Mouse (Mus musculus) adrenal gland, postnatal 4 days (tissue): ENCODE data around the gene Rbm44. TPM values are rescaled to one million over a fixed set of nuclear protein-coding genes. Genes with fewer than 3 reads are reported as not detected.

ENCODE experiments used
- DNase-seq, 2 experiments: peaks; one replicate each; pipeline ENCODE4 v3.0.0; 2021 to 2022; ENCODE audit warnings: low spot score in 2 of 2, mixed read lengths in 2 of 2
- total RNA-seq, 2 experiments: library from RNA; stranded (reverse); gene quantifications; 2 replicates each; pipeline ENCODE4 v1.2.3; 2021

Gene Rbm44
- total RNA-seq, 2 experiments from 2014 or later: 0.11 to 1.1 TPM

DNA sequence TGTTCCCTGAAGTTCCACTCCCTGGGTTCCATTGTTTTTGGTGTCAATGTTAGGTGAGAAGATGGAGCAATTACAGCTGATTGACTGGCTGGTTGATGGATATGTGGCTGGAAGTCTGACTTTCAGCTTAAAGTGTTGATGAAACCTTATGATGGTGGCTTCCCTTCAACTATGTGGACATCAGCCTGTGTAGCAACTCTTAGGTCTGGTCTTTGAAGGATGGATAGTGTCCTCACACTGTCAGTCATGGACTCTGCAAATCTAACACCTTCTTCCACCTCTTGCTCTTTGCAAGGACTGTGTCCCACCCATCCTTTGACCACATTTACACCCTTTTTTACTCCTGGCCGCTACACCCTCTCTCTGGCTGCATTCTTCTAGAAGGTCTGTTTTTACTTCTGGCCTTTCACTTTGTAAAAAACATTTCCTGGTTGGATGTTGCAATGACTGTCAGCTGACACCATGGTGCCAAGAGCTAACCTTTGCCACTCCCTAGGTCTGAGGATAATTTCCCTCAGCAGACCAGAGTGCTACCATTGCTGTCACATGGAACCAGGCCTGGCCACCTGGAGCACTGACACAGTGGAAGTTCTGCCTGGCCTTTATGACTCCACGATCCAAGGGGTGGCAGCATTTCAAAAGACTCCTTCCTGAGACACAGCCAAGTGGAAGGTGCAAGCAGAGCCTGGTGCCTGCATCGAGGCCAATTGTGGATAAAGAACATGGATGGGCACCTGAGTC, 62.6 kb downstream of the Rbm44 start:
- DNase-seq: no peak

- DNase-seq: no peak
Observed at GRCm38 (mm10) chr1:91209343-91209742, 64.5 kb downstream of the Rbm44 start.

GRCm38 (mm10) chr1:91209785-91210184, 64.9 kb downstream of the Rbm44 start:
- DNase-seq: peak in 1 of 2 experiments; percentile 19

GRCm38 (mm10) chr1:91211099-91211498, 66.2 kb downstream of the Rbm44 start:
- DNase-seq: no peak

DNA sequence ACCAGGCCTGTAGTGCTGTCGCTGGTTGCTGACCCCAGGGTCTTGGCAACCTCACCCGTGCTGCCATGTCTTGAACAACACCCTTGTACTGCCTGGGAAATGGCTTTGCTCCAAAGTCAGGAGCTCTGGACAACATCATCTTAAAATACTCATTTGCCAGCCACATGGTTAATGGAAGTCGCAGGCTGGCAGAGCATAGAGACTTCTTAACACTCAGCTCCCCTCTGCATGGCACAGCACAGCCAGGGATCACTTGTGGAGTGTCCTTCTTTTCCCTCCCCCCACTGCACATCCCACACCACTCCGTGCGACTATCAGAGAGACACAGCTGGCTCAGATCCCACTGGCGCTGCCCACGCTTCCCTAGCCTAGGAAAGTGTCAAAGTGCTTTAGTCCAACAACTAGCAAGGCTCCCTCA, 66.7 kb downstream of the Rbm44 start:
- DNase-seq: no peak

DNA sequence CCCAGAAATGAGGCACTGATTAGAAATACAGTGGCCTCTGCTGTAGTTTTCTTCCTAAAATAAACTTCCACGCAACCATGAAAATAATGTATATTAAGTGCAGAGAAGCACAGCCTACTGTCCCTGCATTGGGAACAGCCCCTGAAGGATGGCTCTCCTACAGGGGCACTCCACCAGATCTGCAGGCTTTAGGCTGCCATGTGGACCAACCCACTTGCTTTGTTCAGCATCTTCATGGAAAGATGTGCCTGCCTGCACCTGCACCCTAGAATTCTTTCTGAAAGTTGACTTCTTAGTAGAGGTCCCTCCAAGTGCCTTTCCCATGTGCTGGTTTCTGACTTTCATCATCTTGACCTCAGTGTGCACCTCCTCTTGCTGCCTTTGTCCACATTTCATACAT, 70.4 kb downstream of the Rbm44 start:
- no peak for DNase-seq

GRCm38 (mm10) chr1:91215981-91216380, 71.1 kb downstream of the Rbm44 start:
- DNase-seq: no peak

DNA sequence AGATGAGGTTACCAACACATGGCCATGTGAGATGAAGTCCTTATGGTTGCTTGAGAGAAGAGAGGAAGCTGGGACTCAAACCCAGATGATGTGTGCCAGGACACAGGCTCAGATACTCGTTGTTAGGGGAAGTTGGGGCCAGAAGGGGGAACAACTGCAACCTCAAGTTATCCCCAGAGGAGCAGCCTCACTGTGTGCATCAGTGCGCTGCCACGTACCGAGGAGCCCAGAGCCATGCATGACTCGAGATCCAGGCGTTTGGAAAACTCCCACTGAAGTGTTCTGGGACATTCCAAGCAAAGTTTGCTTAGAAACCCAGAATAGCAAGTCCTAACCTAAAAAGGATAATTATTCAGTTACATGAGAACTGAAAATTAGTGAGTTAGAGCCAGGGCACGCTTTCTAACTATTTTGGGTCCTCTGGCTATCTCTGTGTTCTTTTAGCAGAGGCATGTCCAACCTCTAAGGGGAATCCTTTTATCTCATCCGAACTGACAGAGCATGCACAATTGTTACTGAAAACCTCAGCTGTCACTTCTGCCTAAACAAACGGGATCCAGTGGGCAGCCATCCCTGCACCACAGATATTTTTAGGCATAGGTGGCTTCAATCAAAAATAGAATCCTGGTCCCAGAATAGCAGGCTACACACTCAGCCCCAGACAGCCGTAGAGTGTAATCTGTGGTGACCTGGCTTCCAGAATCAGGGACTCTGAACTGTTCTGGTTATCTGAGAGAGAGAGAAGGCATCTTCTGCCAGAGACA, 71.8 kb downstream of the Rbm44 start:
- no peak for DNase-seq

DNA sequence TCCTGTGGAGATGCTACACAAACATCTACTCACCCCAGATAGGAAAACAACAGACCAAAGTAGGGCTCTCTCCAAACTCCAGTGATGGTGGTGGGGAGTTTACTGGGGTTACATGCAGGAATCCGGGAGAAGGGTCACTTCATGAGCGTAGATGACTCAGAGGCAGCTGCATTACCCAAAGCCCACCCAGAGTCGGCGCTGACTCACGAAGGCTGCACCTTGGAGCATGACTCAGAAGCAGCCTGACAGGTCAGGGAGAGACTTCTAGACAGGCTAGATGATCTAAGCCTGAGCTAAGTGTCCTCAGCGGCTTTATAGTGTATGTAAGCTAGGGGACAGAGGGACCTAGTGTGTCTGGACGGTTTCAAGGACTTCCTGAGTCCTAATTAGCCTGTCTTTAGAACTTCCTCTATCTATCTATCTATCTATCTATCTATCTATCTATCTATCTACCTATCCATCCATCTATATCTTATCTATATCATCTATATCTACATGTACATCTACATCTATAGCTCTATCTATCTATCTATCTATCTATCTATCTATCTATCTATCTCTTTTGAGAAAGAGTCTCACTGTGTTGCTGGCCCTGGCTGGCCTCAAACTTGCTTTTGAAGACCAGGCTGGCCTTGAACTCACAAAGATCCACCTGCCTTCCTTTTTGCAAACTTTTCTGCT, 74.9 kb downstream of the Rbm44 start:
- DNase-seq: no peak

GRCm38 (mm10) chr1:91220322-91220672, 75.4 kb downstream of the Rbm44 start:
- no peak for DNase-seq

Other genes starting within 250 kb of the Rbm44 start
- 1 to 10 TPM; 1.6 to 2.2 TPM for gene Mlph, start 230.0 kb upstream of the Rbm44 start, total RNA-seq
- not detected for gene Prlh, start 192.0 kb upstream of the Rbm44 start, total RNA-seq
- gene Rab17, start 175.4 kb upstream of the Rbm44 start, total RNA-seq: 1 to 10 TPM; 1.2 to 2.5 TPM
- 10 to 100 TPM; 54.7 to 56.7 TPM for gene Lrrfip1, start 146.4 kb upstream of the Rbm44 start, total RNA-seq
- 10 to 100 TPM in 1 of 2 experiments, 1 to 10 TPM in 1; 10.0 to 12.2 TPM for gene Ramp1, start 34.7 kb downstream of the Rbm44 start, total RNA-seq
- 10 to 100 TPM; 49.7 to 52.0 TPM for gene Ube2f, start 105.2 kb downstream of the Rbm44 start, total RNA-seq
- 10 to 100 TPM; 18.8 to 21.3 TPM for gene Scly, start 153.2 kb downstream of the Rbm44 start, total RNA-seq
- under 1 TPM; 0.06 to 0.08 TPM for gene Espnl, start 177.0 kb downstream of the Rbm44 start, total RNA-seq
- gene Klhl30, start 205.9 kb downstream of the Rbm44 start, total RNA-seq: 1 to 10 TPM; 1.5 to 3.5 TPM
- 1 to 10 TPM; 1.7 to 1.8 TPM for gene Erfe, start 221.3 kb downstream of the Rbm44 start, total RNA-seq